Mouse (Mus musculus): ENCODE data around the gene Fam219a.
A peak's percentile ranks its signal among the peaks of the same experiment; 100 is the strongest.

- TF ChIP-seq CTCF (IDR thresholded peaks at IDR 0.05; ENCODE audit: borderline replicate concordance, insufficient read depth, low read depth, low read length) (peak; percentile 55), POLR2A (IDR thresholded peaks at IDR 0.05; ENCODE audit: borderline replicate concordance, insufficient read depth, low read length) (no peak)
Observed at GRCm38 (mm10) chr4:41609681-41610593, 40.6 kb upstream of the Fam219a start.

Data from cerebellum, adult 2 months (tissue).